Mouse (Mus musculus) lung, postnatal 0 days (tissue): ENCODE measurements around the gene Bard1. TPM values are rescaled to one million over a fixed set of nuclear protein-coding genes. Genes with fewer than 3 reads are reported as not detected.

Experiments
- ATAC-seq: fragments of 200-750 bp; cut with Nextera tagmentation; 2 replicates; pipeline ENCODE4 v1.8.0; 2017; ENCODE audit warnings: moderate library complexity
- DNase-seq: peaks from one replicate; pipeline ENCODE4 v3.0.0-alpha.2; 2016; ENCODE audit warnings: low spot score
- H3K27ac ChIP-seq: fragments of 300-500 bp; sonication (generic); 2 replicates; pipeline ENCODE4 v1.5.1; 2014; ENCODE audit warnings: antibody characterized with exemption, mild to moderate bottlenecking, low read length, mixed read lengths
- H3K27me3 ChIP-seq: fragments of 300-500 bp; sonication (generic); replicated peaks from 2 replicates; pipeline ENCODE4 v1.6.1; 2014; ENCODE audit warnings: low read length, mixed read lengths; ENCODE audit not compliant: insufficient read depth
- H3K36me3 ChIP-seq: fragments of 300-500 bp; sonication (generic); 2 replicates; pipeline ENCODE4 v1.6.1; 2014; ENCODE audit warnings: low read length, mixed read lengths; ENCODE audit not compliant: insufficient read depth
- H3K4me1 ChIP-seq: fragments of 300-500 bp; sonication (generic); 2 replicates; pipeline ENCODE4 v1.6.1; 2014; ENCODE audit warnings: antibody characterized with exemption, low read depth, low read length, mixed read lengths; ENCODE audit not compliant: insufficient read depth
- H3K4me2 ChIP-seq: fragments of 300-500 bp; sonication (generic); replicated peaks from 2 replicates; pipeline ENCODE4 v1.6.1; 2014; ENCODE audit warnings: low read depth, mild to moderate bottlenecking, low read length, moderate library complexity, mixed read lengths
- H3K4me3 ChIP-seq: fragments of 300-500 bp; sonication (generic); 2 replicates; pipeline ENCODE4 v1.5.1; 2014; ENCODE audit warnings: low read depth, low read length
- H3K9ac ChIP-seq: fragments of 300-500 bp; sonication (generic); replicated peaks from 2 replicates; pipeline ENCODE4 v1.6.1; 2014; ENCODE audit warnings: low read depth, mild to moderate bottlenecking
- H3K9me3 ChIP-seq: fragments of 300-500 bp; sonication (generic); 2 replicates; pipeline ENCODE4 v1.6.1; 2016; ENCODE audit warnings: low read length, mixed read lengths
- CTCF ChIP-seq: IDR thresholded peaks from 2 replicates; pipeline ENCODE4 v1.5.1; 2016; ENCODE audit warnings: antibody characterized with exemption, mild to moderate bottlenecking
- EP300 ChIP-seq: IDR thresholded peaks from 2 replicates; pipeline ENCODE4 v1.6.1; 2016; ENCODE audit warnings: antibody characterized with exemption, mild to moderate bottlenecking, control low read depth
- WGBS: fragments of 180-500 bp; shearing (Covaris S2); extraction: QIAGEN DNeasy Blood & Tissue Kit; methylation state at CpG from one replicate; pipeline ENCODE4 v1.1.7; 2014; 5-methylcytosine and 5-hydroxymethylcytosine counted together
- polyA plus RNA-seq: library from polyadenylated mRNA; unstranded; fragments of >200 nt; fragmentation: Nextera tagmentation; extraction: Ambion mirVana; gene quantifications from 2 replicates; pipeline ENCODE4 v1.2.1, GENCODE M21; 2015

Gene Bard1
- polyA plus RNA-seq, 1 experiment from 2014 or later: 0.37 TPM

DNA sequence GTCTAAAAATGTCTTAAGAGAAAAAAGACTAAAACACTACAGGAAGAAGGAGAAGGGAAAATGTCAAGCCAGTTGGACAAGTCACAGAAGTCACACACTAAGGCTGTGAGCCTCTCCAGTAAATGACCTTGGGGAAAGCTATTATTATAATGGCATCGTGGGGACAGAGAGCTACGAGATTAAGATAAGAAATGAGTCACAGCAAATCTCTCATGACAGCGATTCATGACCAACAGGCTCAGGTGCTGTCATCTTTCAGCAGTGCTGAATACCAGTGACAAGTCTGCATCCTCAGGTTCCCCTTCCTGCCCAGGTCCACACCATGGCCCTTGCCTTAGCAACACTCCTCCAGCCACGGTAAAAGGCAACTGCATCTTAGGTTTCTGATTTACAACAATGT, 46.8 kb downstream of the Bard1 start:
- ATAC-seq (no peak), DNase-seq (no peak)
- no peak for TF ChIP-seq EP300
- no peak for TF ChIP-seq CTCF
- Histone ChIP-seq H3K36me3 (no peaks in the 10 kb centered on the region), H3K27ac (no peak overlapping the region), H3K9ac (no peak overlapping the region), H3K9me3 (no peaks in the 10 kb centered on the region), H3K4me3 (no peak overlapping the region), H3K4me1 (no peaks in the 10 kb centered on the region), H3K4me2 (no peak overlapping the region), H3K27me3 (no peaks in the 10 kb centered on the region)
- 59% methylated on average over 4 of the region's 4 CpGs for WGBS

- Histone ChIP-seq H3K36me3 (no peaks in the 10 kb centered on the region), H3K27me3 (no peaks in the 10 kb centered on the region), H3K9me3 (no peaks in the 10 kb centered on the region), H3K4me1 (no peaks in the 10 kb centered on the region), H3K27ac (no peak overlapping the region), H3K4me2 (no peak overlapping the region), H3K9ac (no peak overlapping the region), H3K4me3 (no peak overlapping the region)
- DNase-seq (no peak), ATAC-seq (no peak)
- WGBS: 82% methylated on average over 1 of the region's 1 CpGs
- TF ChIP-seq CTCF: no peak
- no peak for TF ChIP-seq EP300
Measured at GRCm38 (mm10) chr1:71055454-71055853, 47.5 kb downstream of the Bard1 start.

GRCm38 (mm10) chr1:71052756-71053155, 50.2 kb downstream of the Bard1 start:
- DNase-seq (no peak), ATAC-seq (no peak)
- Histone ChIP-seq H3K27ac (no peak overlapping the region), H3K4me2 (no peak overlapping the region), H3K4me3 (no peak overlapping the region), H3K4me1 (no peaks in the 10 kb centered on the region), H3K27me3 (no peaks in the 10 kb centered on the region), H3K9me3 (no peaks in the 10 kb centered on the region), H3K36me3 (no peaks in the 10 kb centered on the region), H3K9ac (no peak overlapping the region)
- WGBS: 77% methylated on average over 2 of the region's 2 CpGs
- TF ChIP-seq EP300 (no peak), CTCF (no peak)

- no peaks in the 10 kb centered on the region for H3K4me1 ChIP-seq
- H3K4me2 ChIP-seq: no peak overlapping the region
- no peak overlapping the region for H3K27ac ChIP-seq
- no peak overlapping the region for H3K9ac ChIP-seq
- no peaks in the 10 kb centered on the region for H3K36me3 ChIP-seq
- no peaks in the 10 kb centered on the region for H3K9me3 ChIP-seq
- H3K27me3 ChIP-seq: no peaks in the 10 kb centered on the region
- no peak overlapping the region for H3K4me3 ChIP-seq
- WGBS: 91% methylated on average over 3 of the region's 3 CpGs
- DNase-seq (no peak), ATAC-seq (no peak)
- TF ChIP-seq EP300 (no peak), CTCF (no peak)
Measured at GRCm38 (mm10) chr1:71052252-71052651, 50.7 kb downstream of the Bard1 start.

DNA sequence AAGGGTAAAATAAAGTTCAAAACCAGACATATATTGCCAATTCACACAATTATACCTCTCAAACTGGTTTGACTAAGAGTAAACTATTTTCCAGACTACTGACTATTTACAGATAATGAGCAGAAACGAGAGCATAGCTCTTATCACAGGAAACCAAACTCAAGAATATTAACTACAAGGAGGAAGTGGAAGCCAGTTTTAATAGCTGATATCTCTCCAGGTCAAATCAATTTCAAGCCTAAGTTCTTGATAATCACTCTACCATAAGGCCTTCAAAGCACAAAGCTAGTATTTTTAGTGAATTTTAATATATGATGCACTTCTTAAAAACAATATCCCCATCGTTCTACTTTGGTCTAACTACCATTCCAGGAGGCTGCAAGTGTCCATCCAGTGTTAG, 57.8 kb downstream of the Bard1 start:
- no peak overlapping the region for H3K4me3 ChIP-seq
- no peaks in the 10 kb centered on the region for H3K27me3 ChIP-seq
- H3K4me1 ChIP-seq: no peaks in the 10 kb centered on the region
- 61% methylated on average over 2 of the region's 2 CpGs for WGBS
- ATAC-seq: no peak
- no peaks in the 10 kb centered on the region for H3K9me3 ChIP-seq
- no peak overlapping the region for H3K27ac ChIP-seq
- H3K36me3 ChIP-seq: no peaks in the 10 kb centered on the region
- no peak overlapping the region for H3K4me2 ChIP-seq
- TF ChIP-seq CTCF: no peak
- no peak for TF ChIP-seq EP300
- DNase-seq: no peak
- no peak overlapping the region for H3K9ac ChIP-seq

GRCm38 (mm10) chr1:71043951-71044350, 59.0 kb downstream of the Bard1 start:
- Histone ChIP-seq H3K27me3 (no peaks in the 10 kb centered on the region), H3K9ac (no peak overlapping the region), H3K4me2 (no peak overlapping the region), H3K36me3 (no peaks in the 10 kb centered on the region), H3K9me3 (no peaks in the 10 kb centered on the region), H3K27ac (no peak overlapping the region), H3K4me1 (no peaks in the 10 kb centered on the region), H3K4me3 (no peak overlapping the region)
- ATAC-seq (no peak), DNase-seq (no peak)
- 83% methylated on average over 3 of the region's 3 CpGs for WGBS
- no peak for TF ChIP-seq CTCF
- TF ChIP-seq EP300: no peak

GRCm38 (mm10) chr1:71036999-71037398, 65.9 kb downstream of the Bard1 start:
- Histone ChIP-seq H3K27ac (no peak overlapping the region), H3K9me3 (no peaks in the 10 kb centered on the region), H3K36me3 (no peaks in the 10 kb centered on the region), H3K9ac (no peak overlapping the region), H3K4me2 (no peak overlapping the region), H3K4me3 (no peak overlapping the region), H3K4me1 (no peaks in the 10 kb centered on the region), H3K27me3 (no peaks in the 10 kb centered on the region)
- DNase-seq: peak; percentile 59
- ATAC-seq: peak; percentile 43; the same call in 1 of the 2 replicates
- TF ChIP-seq EP300: no peak
- TF ChIP-seq CTCF: peak; percentile 75
- WGBS: 69% methylated on average over 7 of the region's 7 CpGs
